Mouse (Mus musculus): ENCODE measurements around the gene Zfp870. TPM values are rescaled to one million over a fixed set of nuclear protein-coding genes. Genes with fewer than 3 reads are reported as not detected.
"Not testable (repeated sequence)": the region's sequence is repeated elsewhere in the genome, so short reads cannot be mapped to it uniquely, and the experiment has no call there.

Gene Zfp870
- total RNA-seq, 1 experiment = 9.5 TPM

GRCm38 (mm10) chr17:32872091-32872490 lies 19.4 kb downstream of the Zfp870 start:
- TF ChIP-seq CHD2 (IDR thresholded peaks at IDR 0.05; ENCODE audit: low read depth, low read length) = no peak
- no peak for TF ChIP-seq ZC3H11A (IDR thresholded peaks at IDR 0.05; ENCODE audit: borderline replicate concordance, low read depth, low read length)
- TF ChIP-seq MAFK (IDR thresholded peaks at IDR 0.05; ENCODE audit: insufficient read depth, low read depth, low read length) = no peak
- no peak for TF ChIP-seq ZNF384 (IDR thresholded peaks at IDR 0.05; ENCODE audit: low read depth, low read length)
- no peak for TF ChIP-seq HCFC1 (IDR thresholded peaks at IDR 0.05; ENCODE audit: borderline replicate concordance, insufficient read depth, low read length)
- peak overlapping the region; percentile 35; the same call in 1 of the 2 replicates for H3K9ac ChIP-seq (ENCODE audit: insufficient read depth, low read depth, low read length, poor library complexity, severe bottlenecking)
- no peaks in the 10 kb centered on the region; the same call in 1 of the 2 replicates for H3K36me3 ChIP-seq (ENCODE audit: control insufficient read depth, insufficient read depth, low read length, poor library complexity, severe bottlenecking)
- H3K9me3 ChIP-seq (ENCODE audit: control insufficient read depth, insufficient read depth, low read depth, low read length) = no peaks in the 10 kb centered on the region
- peak overlapping the region; percentile 27 for H3K27ac ChIP-seq (ENCODE audit: insufficient read depth, low read depth, low read length, poor library complexity, severe bottlenecking)
- H3K4me1 ChIP-seq (ENCODE audit: control insufficient read depth in 2 of 2, insufficient read depth in 2 of 2, low read length in 2 of 2, poor library complexity in 1 of 2) = peaks cover 0 to 3% of the 10 kb centered on the region in 2 experiments; a peak in 1 of 4 replicates
- peak overlapping the region in 1 of 2 experiments; percentile 10; a peak in 1 of 4 replicates for H3K4me3 ChIP-seq (ENCODE audit: insufficient read depth in 1 of 2, low read depth in 1 of 2, low read length in 2 of 2, poor library complexity in 1 of 2, severe bottlenecking in 1 of 2)
- in situ Hi-C loops (cut with MboI; ENCODE audit: low sequenced_read_pairs in 2 of 2, unreplicated experiment in 2 of 2) = no loop called here
- DNase-seq (ENCODE audit: low read depth, low spot score) = no peak

GRCm38 (mm10) chr17:32871483-32871882 lies 20.0 kb downstream of the Zfp870 start:
- Histone ChIP-seq H3K9me3 (ENCODE audit: control insufficient read depth, insufficient read depth, low read depth, low read length) (no peaks in the 10 kb centered on the region), H3K36me3 (ENCODE audit: control insufficient read depth, insufficient read depth, low read length, poor library complexity, severe bottlenecking) (no peaks in the 10 kb centered on the region; the same call in 1 of the 2 replicates), H3K4me1 (ENCODE audit: control insufficient read depth in 2 of 2, insufficient read depth in 2 of 2, low read length in 2 of 2, poor library complexity in 1 of 2) (peaks cover 0 to 3% of the 10 kb centered on the region in 2 experiments; a peak in 1 of 4 replicates), H3K27ac (ENCODE audit: insufficient read depth, low read depth, low read length, poor library complexity, severe bottlenecking) (peak overlapping the region; percentile 64; the same call in 1 of the 2 replicates), H3K4me3 (ENCODE audit: insufficient read depth in 1 of 2, low read depth in 1 of 2, low read length in 2 of 2, poor library complexity in 1 of 2, severe bottlenecking in 1 of 2) (no peak overlapping the region), H3K9ac (ENCODE audit: insufficient read depth, low read depth, low read length, poor library complexity, severe bottlenecking) (no peak overlapping the region)
- in situ Hi-C loops (cut with MboI; ENCODE audit: low sequenced_read_pairs in 2 of 2, unreplicated experiment in 2 of 2) = no loop called here
- TF ChIP-seq HCFC1 (IDR thresholded peaks at IDR 0.05; ENCODE audit: borderline replicate concordance, insufficient read depth, low read length) = no peak
- TF ChIP-seq ZNF384 (IDR thresholded peaks at IDR 0.05; ENCODE audit: low read depth, low read length) = peak; percentile 61; the same call in 1 of the 2 replicates
- no peak for DNase-seq (ENCODE audit: low read depth, low spot score)

GRCm38 (mm10) chr17:32867266-32867665 lies 24.2 kb downstream of the Zfp870 start:
- H3K27ac ChIP-seq (ENCODE audit: insufficient read depth, low read depth, low read length, poor library complexity, severe bottlenecking); DNase-seq (ENCODE audit: low read depth, low spot score); H3K4me1 ChIP-seq (ENCODE audit: control insufficient read depth in 2 of 2, insufficient read depth in 2 of 2, low read length in 2 of 2, poor library complexity in 1 of 2); H3K4me3 ChIP-seq (ENCODE audit: insufficient read depth in 1 of 2, low read depth in 1 of 2, low read length in 2 of 2, poor library complexity in 1 of 2, severe bottlenecking in 1 of 2); H3K9me3 ChIP-seq (ENCODE audit: control insufficient read depth, insufficient read depth, low read depth, low read length); H3K9ac ChIP-seq (ENCODE audit: insufficient read depth, low read depth, low read length, poor library complexity, severe bottlenecking); in situ Hi-C loops (cut with MboI; ENCODE audit: low sequenced_read_pairs in 2 of 2, unreplicated experiment in 2 of 2); H3K36me3 ChIP-seq (ENCODE audit: control insufficient read depth, insufficient read depth, low read length, poor library complexity, severe bottlenecking): not testable (repeated sequence)

GRCm38 (mm10) chr17:32856713-32857112 lies 34.7 kb downstream of the Zfp870 start:
- DNase-seq (ENCODE audit: low read depth, low spot score); H3K9me3 ChIP-seq (ENCODE audit: control insufficient read depth, insufficient read depth, low read depth, low read length); H3K4me1 ChIP-seq (ENCODE audit: control insufficient read depth in 2 of 2, insufficient read depth in 2 of 2, low read length in 2 of 2, poor library complexity in 1 of 2); H3K27ac ChIP-seq (ENCODE audit: insufficient read depth, low read depth, low read length, poor library complexity, severe bottlenecking); H3K9ac ChIP-seq (ENCODE audit: insufficient read depth, low read depth, low read length, poor library complexity, severe bottlenecking); H3K36me3 ChIP-seq (ENCODE audit: control insufficient read depth, insufficient read depth, low read length, poor library complexity, severe bottlenecking); H3K4me3 ChIP-seq (ENCODE audit: insufficient read depth in 1 of 2, low read depth in 1 of 2, low read length in 2 of 2, poor library complexity in 1 of 2, severe bottlenecking in 1 of 2); in situ Hi-C loops (cut with MboI; ENCODE audit: low sequenced_read_pairs in 2 of 2, unreplicated experiment in 2 of 2): not testable (repeated sequence)

DNA sequence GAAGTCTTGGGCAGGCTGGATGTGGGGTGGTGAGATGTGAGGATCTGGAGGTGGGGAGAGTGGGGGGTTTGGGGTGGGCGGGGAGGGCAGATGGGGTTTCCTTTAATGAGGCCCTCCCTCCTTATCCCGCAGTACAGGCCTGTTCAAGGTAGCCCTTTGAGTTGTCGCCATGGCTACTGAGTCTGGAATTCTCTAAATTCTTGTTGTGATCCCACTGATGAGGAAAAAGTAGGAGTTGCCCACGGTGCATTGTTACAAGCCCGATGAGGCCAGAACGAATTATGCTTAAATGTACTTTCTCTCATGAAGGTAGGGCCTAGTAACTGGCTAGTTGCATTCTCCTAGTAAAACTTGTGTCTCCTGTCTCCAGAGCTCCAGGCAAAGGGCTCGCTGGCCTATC lies 39.9 kb downstream of the Zfp870 start:
- Histone ChIP-seq H3K36me3 (ENCODE audit: control insufficient read depth, insufficient read depth, low read length, poor library complexity, severe bottlenecking) (no peaks in the 10 kb centered on the region), H3K27ac (ENCODE audit: insufficient read depth, low read depth, low read length, poor library complexity, severe bottlenecking) (no peak overlapping the region), H3K9me3 (ENCODE audit: control insufficient read depth, insufficient read depth, low read depth, low read length) (no peaks in the 10 kb centered on the region), H3K4me1 (ENCODE audit: control insufficient read depth in 2 of 2, insufficient read depth in 2 of 2, low read length in 2 of 2, poor library complexity in 1 of 2) (peaks cover 0 to 2% of the 10 kb centered on the region in 2 experiments; a peak in 1 of 4 replicates), H3K9ac (ENCODE audit: insufficient read depth, low read depth, low read length, poor library complexity, severe bottlenecking) (no peak overlapping the region), H3K4me3 (ENCODE audit: insufficient read depth in 1 of 2, low read depth in 1 of 2, low read length in 2 of 2, poor library complexity in 1 of 2, severe bottlenecking in 1 of 2) (no peak overlapping the region)
- DNase-seq (ENCODE audit: low read depth, low spot score) = no peak
- TF ChIP-seq ZNF384 (IDR thresholded peaks at IDR 0.05; ENCODE audit: low read depth, low read length) (no peak), HCFC1 (IDR thresholded peaks at IDR 0.05; ENCODE audit: borderline replicate concordance, insufficient read depth, low read length) (no peak), CHD2 (IDR thresholded peaks at IDR 0.05; ENCODE audit: low read depth, low read length) (no peak), MAFK (IDR thresholded peaks at IDR 0.05; ENCODE audit: insufficient read depth, low read depth, low read length) (no peak), ZC3H11A (IDR thresholded peaks at IDR 0.05; ENCODE audit: borderline replicate concordance, low read depth, low read length) (no peak)
- in situ Hi-C loops (cut with MboI; ENCODE audit: low sequenced_read_pairs in 2 of 2, unreplicated experiment in 2 of 2) = no loop called here
